ENCODE assay signal across 13 mouse cellular contexts in genomic region chr5:37968596-37968995, GRCm38 (mm10).
A peak's percentile ranks its signal among the peaks of the same experiment; 100 is the strongest.
DNase-seq lines count a peak whose midpoint lies in the region; ATAC-seq lines count a peak whose summit lies in the region.
"Had no signal": no experiment of that assay in that cellular context is flagged by ENCODE, and none has a peak within 500 bp of the region (broad histone marks: within the 10 kb centered on the region; RNA-seq: fewer than 3 reads in every experiment).

No protein-coding gene starts in this region.

- H3K4me2 ChIP-seq in heart, embryonic 12.5 days: peak overlapping the region; percentile 59
- H3K4me2 ChIP-seq in midbrain, embryonic 12.5 days (replicated peaks): peak overlapping the region; percentile 29; the same call in 1 of the 2 replicates
- no peak overlapping the region for H3K4me2 ChIP-seq in midbrain, embryonic 15.5 days
- 0 out of 2 replicates have a peak overlapping the region, but pooled peaks have one; percentile 0 for H3K4me2 ChIP-seq in stomach, embryonic 16.5 days (ENCODE audit: low read depth, low read length)
- no peak overlapping the region for H3K4me2 ChIP-seq in liver, embryonic 11.5 days

- H3K27me3 ChIP-seq in heart, embryonic 12.5 days (replicated peaks): peaks cover 55% of the 10 kb centered on the region
- H3K27me3 ChIP-seq in midbrain, embryonic 12.5 days: peaks cover 79% of the 10 kb centered on the region
- peaks cover 50% of the 10 kb centered on the region for H3K27me3 ChIP-seq in midbrain, embryonic 15.5 days (replicated peaks)
- peaks cover 53% of the 10 kb centered on the region for H3K27me3 ChIP-seq in limb, embryonic 10.5 days (ENCODE audit: low read depth, poor library complexity, severe bottlenecking)
- peaks cover 27% of the 10 kb centered on the region for H3K27me3 ChIP-seq in stomach, embryonic 16.5 days (ENCODE audit: control insufficient read depth, insufficient read depth, low read length)
- peaks cover 46% of the 10 kb centered on the region for H3K27me3 ChIP-seq in liver, embryonic 11.5 days (replicated peaks; ENCODE audit: control insufficient read depth, insufficient read depth, low read length)

- no peak for ATAC-seq in heart, embryonic 12.5 days (ENCODE audit: insufficient number of reproducible peaks, low FRiP score)
- no peak for ATAC-seq in midbrain, embryonic 12.5 days (ENCODE audit: low FRiP score, low read depth)
- no peak for ATAC-seq in midbrain, embryonic 15.5 days (replicated peaks)
- ATAC-seq in stomach, embryonic 16.5 days (ENCODE audit: insufficient read depth, low FRiP score): no peak
- ATAC-seq in liver, embryonic 11.5 days (replicated peaks; ENCODE audit: low FRiP score): no peak

- H3K9me3 ChIP-seq in heart, embryonic 12.5 days (replicated peaks): no peaks in the 10 kb centered on the region
- no peaks in the 10 kb centered on the region for H3K9me3 ChIP-seq in midbrain, embryonic 12.5 days
- no peaks in the 10 kb centered on the region for H3K9me3 ChIP-seq in midbrain, embryonic 15.5 days
- H3K9me3 ChIP-seq in limb, embryonic 10.5 days (replicated peaks): no peaks in the 10 kb centered on the region
- H3K9me3 ChIP-seq in stomach, embryonic 16.5 days (replicated peaks; ENCODE audit: control insufficient read depth, low read length): no peaks in the 10 kb centered on the region
- H3K9me3 ChIP-seq in liver, embryonic 11.5 days (ENCODE audit: control insufficient read depth, low read length): no peaks in the 10 kb centered on the region

- H3K9ac ChIP-seq in heart, embryonic 12.5 days: no peak overlapping the region
- H3K9ac ChIP-seq in midbrain, embryonic 12.5 days (replicated peaks): no peak overlapping the region
- H3K9ac ChIP-seq in midbrain, embryonic 15.5 days: no peak overlapping the region
- no peak overlapping the region for H3K9ac ChIP-seq in stomach, embryonic 16.5 days (ENCODE audit: low read length)
- H3K9ac ChIP-seq in liver, embryonic 11.5 days (ENCODE audit: low read depth, low read length): no peak overlapping the region

- no peak overlapping the region for H3K27ac ChIP-seq in heart, embryonic 12.5 days (ENCODE audit: poor library complexity, severe bottlenecking)
- H3K27ac ChIP-seq in midbrain, embryonic 12.5 days (replicated peaks): no peak overlapping the region
- H3K27ac ChIP-seq in midbrain, embryonic 15.5 days: no peak overlapping the region
- peak overlapping the region; percentile 85 for H3K27ac ChIP-seq in limb, embryonic 10.5 days
- no peak overlapping the region for H3K27ac ChIP-seq in stomach, embryonic 16.5 days (ENCODE audit: low read length)
- no peak overlapping the region for H3K27ac ChIP-seq in liver, embryonic 11.5 days (ENCODE audit: low read depth, low read length)

- H3K36me3 ChIP-seq in heart, embryonic 12.5 days: no peaks in the 10 kb centered on the region
- H3K36me3 ChIP-seq in midbrain, embryonic 12.5 days: no peaks in the 10 kb centered on the region
- no peaks in the 10 kb centered on the region for H3K36me3 ChIP-seq in midbrain, embryonic 15.5 days (replicated peaks)
- no peaks in the 10 kb centered on the region for H3K36me3 ChIP-seq in limb, embryonic 10.5 days
- H3K36me3 ChIP-seq in stomach, embryonic 16.5 days (ENCODE audit: control insufficient read depth, insufficient read depth, low read length): no peaks in the 10 kb centered on the region
- no peaks in the 10 kb centered on the region for H3K36me3 ChIP-seq in liver, embryonic 11.5 days (ENCODE audit: control insufficient read depth, insufficient read depth, low read length)

- H3K4me3 ChIP-seq in heart, embryonic 12.5 days: 0 out of 2 replicates have a peak overlapping the region, but pooled peaks have one; percentile 20
- H3K4me3 ChIP-seq in midbrain, embryonic 12.5 days: no peak overlapping the region
- no peak overlapping the region for H3K4me3 ChIP-seq in midbrain, embryonic 15.5 days
- peak overlapping the region; percentile 37 for H3K4me3 ChIP-seq in limb, embryonic 10.5 days
- no peak overlapping the region for H3K4me3 ChIP-seq in stomach, embryonic 16.5 days (replicated peaks; ENCODE audit: low read length)
- H3K4me3 ChIP-seq in liver, embryonic 11.5 days (ENCODE audit: low read depth, low read length): no peak overlapping the region

- no peak for DNase-seq in heart, adult 8-10 months (ENCODE audit: low spot score)
- DNase-seq in limb, embryonic 10.5 days (ENCODE audit: low spot score): peak; percentile 67
- no peak for DNase-seq in liver, embryonic 11.5 days (ENCODE audit: low spot score)
- no peak for DNase-seq in right cerebral cortex, postnatal 36 days (ENCODE audit: low spot score in 2 of 2)
- DNase-seq: cerebellum, adult 2 months; kidney, postnatal 10 days; lung, postnatal 4 days; right cerebral cortex, adult 18-20 months; thymus, postnatal 4 days had no signal

- peaks cover 27% of the 10 kb centered on the region for H3K4me1 ChIP-seq in heart, embryonic 12.5 days (replicated peaks)
- H3K4me1 ChIP-seq in midbrain, embryonic 12.5 days: peaks cover 18% of the 10 kb centered on the region
- peaks cover 17% of the 10 kb centered on the region for H3K4me1 ChIP-seq in midbrain, embryonic 15.5 days
- peaks cover 71% of the 10 kb centered on the region for H3K4me1 ChIP-seq in limb, embryonic 10.5 days
- no peaks in the 10 kb centered on the region; the same call in 1 of the 2 replicates for H3K4me1 ChIP-seq in stomach, embryonic 16.5 days (ENCODE audit: control insufficient read depth, insufficient read depth, low read length)
- no peaks in the 10 kb centered on the region for H3K4me1 ChIP-seq in liver, embryonic 11.5 days (replicated peaks; ENCODE audit: control insufficient read depth, insufficient read depth, low read length)

- WGBS in heart, embryonic 12.5 days: 13% methylated on average over 10 of the region's 10 CpGs
- WGBS in midbrain, embryonic 12.5 days: 4% methylated on average over 10 of the region's 10 CpGs
- WGBS in midbrain, embryonic 15.5 days: 8% methylated on average over 10 of the region's 10 CpGs
- WGBS in limb, embryonic 10.5 days: 3% methylated on average over 10 of the region's 10 CpGs
- WGBS in stomach, embryonic 16.5 days: 11% methylated on average over 10 of the region's 10 CpGs
- WGBS in liver, embryonic 11.5 days: 16% methylated on average over 10 of the region's 10 CpGs

Comparison
In these comparisons a context has a peak if more than half of its experiments do, and no peak if none do; other contexts are left out.
1. H3K4me2 ChIP-seq: peak in heart, embryonic 12.5 days (single experiment), midbrain, embryonic 12.5 days (single experiment) and stomach, embryonic 16.5 days (single experiment); none in midbrain, embryonic 15.5 days (single experiment) and liver, embryonic 11.5 days (single experiment).
2. H3K4me3 ChIP-seq: peak in heart, embryonic 12.5 days (single experiment) and limb, embryonic 10.5 days (single experiment); none in midbrain, embryonic 12.5 days (single experiment), midbrain, embryonic 15.5 days (single experiment), stomach, embryonic 16.5 days (single experiment) and liver, embryonic 11.5 days (single experiment).